Mouse (Mus musculus): Measurements from ENCODE around the gene Cntn3. TPM values are rescaled to one million over a fixed set of nuclear protein-coding genes. Genes with fewer than 3 reads are reported as not detected.

Cntn3 gene
- polyA plus RNA-seq, 1 experiment from 2014 or later, result 1.9 TPM

GRCm38 (mm10) chr6:102161186-102161585 is 411.7 kb downstream of the Cntn3 start:
- no peaks in the 10 kb centered on the region for H3K9me3 ChIP-seq (replicated peaks)
- no peak for ATAC-seq (replicated peaks; ENCODE audit: low FRiP score)
- WGBS, result 92% methylated on average over 3 of the region's 3 CpGs

DNA sequence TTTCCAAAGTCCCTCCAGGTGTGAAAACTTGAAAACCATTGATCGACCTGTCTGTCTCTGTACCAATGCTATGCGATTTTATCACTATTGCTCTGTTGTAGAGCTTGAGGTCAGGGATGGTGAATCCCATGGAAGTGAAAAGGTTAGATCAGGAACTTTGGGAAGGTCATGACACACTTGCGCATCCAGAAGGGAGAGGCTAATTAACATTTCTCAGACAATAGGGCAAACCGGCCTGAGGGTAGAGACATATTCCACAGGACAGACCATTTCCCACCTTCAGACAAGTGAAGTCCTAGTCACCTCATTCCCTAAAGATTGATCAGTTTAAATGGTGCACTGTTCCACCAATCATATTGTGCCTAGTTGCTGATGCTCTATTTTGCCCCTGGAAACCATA is 451.2 kb downstream of the Cntn3 start:
- Histone ChIP-seq H3K4me1 (no peaks in the 10 kb centered on the region), H3K9ac (no peak overlapping the region), H3K27ac (no peak overlapping the region), H3K4me3 (replicated peaks) (no peak overlapping the region), H3K4me2 (no peak overlapping the region), H3K27me3 (no peaks in the 10 kb centered on the region), H3K36me3 (no peaks in the 10 kb centered on the region), H3K9me3 (replicated peaks) (no peaks in the 10 kb centered on the region)
- WGBS, result 92% methylated on average over 4 of the region's 4 CpGs
- no peak for ATAC-seq (replicated peaks; ENCODE audit: low FRiP score)

More at GRCm38 (mm10) chr6:102161186-102161585, 411.7 kb downstream of the Cntn3 start:
- Histone ChIP-seq H3K27me3 (no peaks in the 10 kb centered on the region), H3K4me3 (replicated peaks) (no peak overlapping the region), H3K27ac (no peak overlapping the region), H3K36me3 (no peaks in the 10 kb centered on the region), H3K9ac (no peak overlapping the region), H3K4me1 (no peaks in the 10 kb centered on the region), H3K4me2 (no peak overlapping the region)

DNA sequence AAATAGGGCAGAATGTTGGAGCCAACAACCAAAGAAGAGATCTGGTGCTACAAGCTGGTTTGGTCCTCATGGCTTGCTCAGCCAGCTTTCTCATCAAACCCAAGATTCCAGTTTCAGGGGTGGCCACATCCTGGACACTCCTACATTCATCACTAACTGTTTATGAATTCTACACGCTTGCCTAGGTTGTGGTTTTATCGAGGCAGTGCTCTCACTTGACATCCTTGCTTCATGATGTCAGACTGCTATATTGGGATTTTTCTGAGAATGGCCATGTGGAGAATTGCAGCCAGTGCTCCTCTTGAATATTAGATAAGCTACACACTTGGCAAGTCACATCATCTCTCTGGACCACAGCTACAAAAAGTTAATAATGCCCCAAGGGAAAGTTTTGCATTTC is 452.9 kb downstream of the Cntn3 start:
- H3K36me3 ChIP-seq, result no peaks in the 10 kb centered on the region
- 77% methylated on average over 2 of the region's 2 CpGs for WGBS

DNA sequence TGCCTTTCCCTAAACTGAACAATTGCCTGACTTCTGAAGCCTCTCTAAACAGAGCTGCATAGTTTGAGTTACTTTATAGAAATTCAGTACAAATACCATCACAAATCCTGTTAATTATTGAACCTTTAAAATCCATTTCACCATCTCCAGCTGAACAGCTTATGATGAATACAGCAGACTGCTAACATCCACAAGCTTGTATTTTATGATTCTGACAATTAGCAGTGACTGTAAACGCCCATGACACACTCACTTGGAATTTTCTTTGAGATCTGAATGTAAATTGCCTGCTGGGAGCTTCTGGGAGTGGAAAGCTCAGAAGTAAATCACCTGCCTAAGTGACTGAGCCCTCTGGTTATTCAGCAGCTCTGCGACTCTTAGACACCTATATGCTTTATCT is 459.3 kb downstream of the Cntn3 start:
- no peaks in the 10 kb centered on the region for H3K9me3 ChIP-seq (replicated peaks)
- ATAC-seq (replicated peaks; ENCODE audit: low FRiP score), result no peak
- no peak overlapping the region for H3K27ac ChIP-seq
- H3K36me3 ChIP-seq, result no peaks in the 10 kb centered on the region
- H3K4me3 ChIP-seq (replicated peaks), result no peak overlapping the region
- H3K4me2 ChIP-seq, result no peak overlapping the region
- no peak overlapping the region for H3K9ac ChIP-seq
- 43% methylated on average over 2 of the region's 2 CpGs for WGBS
- no peaks in the 10 kb centered on the region for H3K27me3 ChIP-seq
- no peaks in the 10 kb centered on the region for H3K4me1 ChIP-seq

More for the DNA sequence above, 452.9 kb downstream of the Cntn3 start:
- no peak overlapping the region for H3K9ac ChIP-seq
- H3K4me3 ChIP-seq (replicated peaks), result no peak overlapping the region
- no peak overlapping the region for H3K27ac ChIP-seq
- no peak overlapping the region for H3K4me2 ChIP-seq
- H3K9me3 ChIP-seq (replicated peaks), result no peaks in the 10 kb centered on the region
- H3K4me1 ChIP-seq, result no peaks in the 10 kb centered on the region
- H3K27me3 ChIP-seq, result no peaks in the 10 kb centered on the region
- no peak for ATAC-seq (replicated peaks; ENCODE audit: low FRiP score)
